Mouse (Mus musculus) layer of hippocampus, postnatal 25 days (tissue): Measurements from ENCODE around the gene Hcar2. TPM values are rescaled to one million over a fixed set of nuclear protein-coding genes. Genes with fewer than 3 reads are reported as not detected.

Source experiments
- DNase-seq, 2 experiments: peaks; one replicate each; pipeline ENCODE4 v3.0.0; 2022; ENCODE audit warnings: mixed read lengths in 2 of 2, low spot score in 1 of 2; ENCODE audit errors: extremely low spot score in 1 of 2
- total RNA-seq, 2 experiments: library from RNA; stranded (reverse); gene quantifications; 2 replicates each; pipeline ENCODE4 v1.2.3; 2021

The Hcar2 gene
- total RNA-seq, 2 experiments from 2014 or later: 0.12 TPM; not detected in 1

GRCm38 (mm10) chr5:123863934-123864333 lies 1.4 kb downstream of the Hcar2 start:
- DNase-seq: no peak

GRCm38 (mm10) chr5:123862374-123863350 lies 2.6 kb downstream of the Hcar2 start:
- no peak for DNase-seq

GRCm38 (mm10) chr5:123858798-123859197 lies 6.5 kb downstream of the Hcar2 start:
- no peak for DNase-seq

GRCm38 (mm10) chr5:123854511-123854910 lies 10.8 kb downstream of the Hcar2 start:
- DNase-seq: no peak

GRCm38 (mm10) chr5:123853877-123854504 lies 11.3 kb downstream of the Hcar2 start:
- no peak for DNase-seq

- DNase-seq: no peak
Measured at GRCm38 (mm10) chr5:123851398-123851797, 13.9 kb downstream of the Hcar2 start.

GRCm38 (mm10) chr5:123844316-123844715 lies 21.0 kb downstream of the Hcar2 start:
- no peak for DNase-seq

- no peak for DNase-seq
Measured at GRCm38 (mm10) chr5:123843816-123844215, 21.5 kb downstream of the Hcar2 start.

GRCm38 (mm10) chr5:123842935-123843282 lies 22.4 kb downstream of the Hcar2 start:
- DNase-seq: no peak

GRCm38 (mm10) chr5:123842221-123842934 lies 22.9 kb downstream of the Hcar2 start:
- no peak for DNase-seq

GRCm38 (mm10) chr5:123837371-123837770 lies 27.9 kb downstream of the Hcar2 start:
- DNase-seq: no peak

- DNase-seq: no peak
Measured at GRCm38 (mm10) chr5:123834836-123835235, 30.5 kb downstream of the Hcar2 start.

- DNase-seq: no peak
Measured at GRCm38 (mm10) chr5:123832309-123832708, 33.0 kb downstream of the Hcar2 start.

GRCm38 (mm10) chr5:123827659-123828091 lies 37.6 kb downstream of the Hcar2 start:
- DNase-seq: peak in 1 of 2 experiments; percentile 35

- no peak for DNase-seq
Measured at GRCm38 (mm10) chr5:123822706-123823105, 42.6 kb downstream of the Hcar2 start.

GRCm38 (mm10) chr5:123821264-123821571 lies 44.1 kb downstream of the Hcar2 start:
- DNase-seq: no peak

GRCm38 (mm10) chr5:123820501-123821263 lies 44.6 kb downstream of the Hcar2 start:
- DNase-seq: no peak

- DNase-seq: no peak
Measured at GRCm38 (mm10) chr5:123818941-123819577, 46.2 kb downstream of the Hcar2 start.

GRCm38 (mm10) chr5:123816891-123817290 lies 48.4 kb downstream of the Hcar2 start:
- no peak for DNase-seq
